12 mouse cellular contexts compared by ENCODE assay signal in genomic region chr19:4321622-4322021, GRCm38 (mm10). TPM values are rescaled to one million over a fixed set of nuclear protein-coding genes. Genes with fewer than 3 reads are reported as not detected.
DNase-seq lines count a peak whose midpoint lies in the region.
"Had no signal": no experiment of that assay in that cellular context is flagged by ENCODE, and none has a peak within 500 bp of the region (broad histone marks: within the 10 kb centered on the region; RNA-seq: fewer than 3 reads in every experiment).

No protein-coding gene starts in this region.

- peak; percentile 40 to 42 for DNase-seq in cerebellum, adult 18-20 months
- no peak for DNase-seq in cerebellum, adult 11-12 months
- peak; percentile 54 to 55 for DNase-seq in cerebellum, postnatal 14 days
- no peak for DNase-seq in cerebellum, adult 11 months
- DNase-seq in heart, adult 11 months = peak; percentile 77
- no peak for DNase-seq in heart, postnatal 4 days
- no peak for DNase-seq in embryo, embryonic 10.5 days (ENCODE audit: low spot score)
- DNase-seq: adrenal gland, adult 8-10 months; adrenal gland, postnatal 14 days; adrenal gland, postnatal 36 days; cerebellum, postnatal 36 days; embryo, embryonic 11 days had no signal

RNA-seq across cellular contexts. Expression of gene Grk2, which starts 15.6 kb away (rescaled TPM):
- 10 to 100 TPM; 46.2 to 54.0 TPM for total RNA-seq in heart, postnatal 4 days (2021)

RNA-seq across cellular contexts. Expression of gene Ankrd13d, which starts 38.7 kb away (rescaled TPM):
- total RNA-seq in heart, postnatal 4 days (2021) = 1 to 10 TPM; 1.1 to 1.3 TPM

RNA-seq across cellular contexts. Expression of gene Ssh3, which starts 52.6 kb away (rescaled TPM):
- 1 to 10 TPM; 8.4 to 9.0 TPM for total RNA-seq in heart, postnatal 4 days (2021)

Comparison
In these comparisons a context has a peak if more than half of its experiments do, and no peak if none do; other contexts are left out.
1. DNase-seq: peak in cerebellum, adult 18-20 months (2 of 2), cerebellum, postnatal 14 days (2 of 2) and heart, adult 11 months (single experiment); none in cerebellum, adult 11-12 months (single experiment), cerebellum, adult 11 months (single experiment), heart, postnatal 4 days (single experiment) and embryo, embryonic 10.5 days (single experiment).